Mouse (Mus musculus) embryonic facial prominence, embryonic 13.5 days (tissue): ENCODE measurements around the gene Tmem236. TPM values are rescaled to one million over a fixed set of nuclear protein-coding genes. Genes with fewer than 3 reads are reported as not detected.

Source experiments
- ATAC-seq: fragments of 200-750 bp; cut with Nextera tagmentation; 2 replicates; pipeline ENCODE4 v1.8.0; 2017; ENCODE audit warnings: low read depth; ENCODE audit not compliant: insufficient number of reproducible peaks, insufficient read depth, low FRiP score, low TSS enrichment
- H3K27ac ChIP-seq: fragments of 300-500 bp; sonication (generic); 2 replicates; pipeline ENCODE4 v1.5.1; 2015; ENCODE audit warnings: moderate library complexity, mild to moderate bottlenecking, inconsistent platforms
- H3K27me3 ChIP-seq: fragments of 300-500 bp; sonication (generic); 2 replicates; pipeline ENCODE4 v1.6.1; 2015; ENCODE audit warnings: mild to moderate bottlenecking, inconsistent platforms
- H3K36me3 ChIP-seq: fragments of 300-500 bp; sonication (generic); 2 replicates; pipeline ENCODE4 v1.6.1; 2015; ENCODE audit warnings: mild to moderate bottlenecking, inconsistent platforms
- H3K4me1 ChIP-seq: fragments of 300-500 bp; sonication (generic); 2 replicates; pipeline ENCODE4 v1.6.1; 2015; ENCODE audit warnings: inconsistent platforms
- H3K4me2 ChIP-seq: fragments of 300-500 bp; sonication (generic); 2 replicates; pipeline ENCODE4 v1.6.1; 2015; ENCODE audit warnings: moderate library complexity, mild to moderate bottlenecking, inconsistent platforms
- H3K4me3 ChIP-seq: fragments of 300-500 bp; sonication (generic); 2 replicates; pipeline ENCODE4 v1.5.1; 2015; ENCODE audit warnings: mild to moderate bottlenecking, inconsistent platforms
- H3K9ac ChIP-seq: fragments of 300-500 bp; sonication (generic); 2 replicates; pipeline ENCODE4 v1.6.1; 2015; ENCODE audit warnings: mild to moderate bottlenecking, inconsistent platforms
- H3K9me3 ChIP-seq: fragments of 300-500 bp; sonication (generic); 2 replicates; pipeline ENCODE4 v1.6.1; 2016; ENCODE audit warnings: inconsistent platforms
- WGBS: fragments of 180-500 bp; shearing (Covaris S2); methylation state at CpG from one replicate; pipeline ENCODE4 v1.1.7; 2015; ENCODE audit warnings: mixed read lengths; 5-methylcytosine and 5-hydroxymethylcytosine counted together
- polyA plus RNA-seq: library from polyadenylated mRNA; unstranded; fragments of >200 nt; fragmentation: Nextera tagmentation; extraction: Ambion mirVana; gene quantifications from 2 replicates; pipeline ENCODE4 v1.2.1, GENCODE M21; 2015

The Tmem236 gene
- polyA plus RNA-seq, 1 experiment from 2014 or later: 0.08 TPM

GRCm38 (mm10) chr2:14229979-14230378, 55.7 kb downstream of the Tmem236 start:
- Histone ChIP-seq H3K4me1 (no peaks in the 10 kb centered on the region), H3K27ac (no peak overlapping the region), H3K27me3 (no peaks in the 10 kb centered on the region), H3K4me2 (no peak overlapping the region), H3K9me3 (no peaks in the 10 kb centered on the region), H3K36me3 (no peaks in the 10 kb centered on the region), H3K4me3 (no peak overlapping the region), H3K9ac (no peak overlapping the region)
- no peak for ATAC-seq
- 91% methylated on average over 14 of the region's 14 CpGs for WGBS

- no peak for ATAC-seq
- H3K4me1 ChIP-seq: 0 out of 2 replicates have a peak, but pooled peaks cover 4% of the 10 kb centered on the region
- H3K27me3 ChIP-seq: no peaks in the 10 kb centered on the region
- no peak overlapping the region for H3K4me3 ChIP-seq
- no peak overlapping the region for H3K4me2 ChIP-seq
- 87% methylated on average over 1 of the region's 1 CpGs for WGBS
- H3K36me3 ChIP-seq: no peaks in the 10 kb centered on the region
- H3K9ac ChIP-seq: no peak overlapping the region
- no peaks in the 10 kb centered on the region for H3K9me3 ChIP-seq
- H3K27ac ChIP-seq: no peak overlapping the region
These were observed 58.6 kb downstream of the Tmem236 start for GRCm38 (mm10) chr2:14232897-14233296.

- 87% methylated on average over 2 of the region's 2 CpGs for WGBS
- no peak overlapping the region for H3K4me2 ChIP-seq
These were observed 59.7 kb downstream of the Tmem236 start for GRCm38 (mm10) chr2:14233983-14234382.

GRCm38 (mm10) chr2:14235319-14235718, 61.0 kb downstream of the Tmem236 start:
- ATAC-seq: no peak
- 86% methylated on average over 5 of the region's 5 CpGs for WGBS
- Histone ChIP-seq H3K4me3 (no peak overlapping the region), H3K9ac (no peak overlapping the region), H3K36me3 (no peaks in the 10 kb centered on the region), H3K4me2 (no peak overlapping the region), H3K27me3 (no peaks in the 10 kb centered on the region), H3K4me1 (0 out of 2 replicates have a peak, but pooled peaks cover 4% of the 10 kb centered on the region), H3K27ac (no peak overlapping the region), H3K9me3 (no peaks in the 10 kb centered on the region)

More at GRCm38 (mm10) chr2:14233983-14234382, 59.7 kb downstream of the Tmem236 start:
- no peak overlapping the region for H3K9ac ChIP-seq
- no peaks in the 10 kb centered on the region for H3K9me3 ChIP-seq
- no peaks in the 10 kb centered on the region for H3K27me3 ChIP-seq
- 0 out of 2 replicates have a peak, but pooled peaks cover 4% of the 10 kb centered on the region for H3K4me1 ChIP-seq
- ATAC-seq: no peak
- H3K36me3 ChIP-seq: no peaks in the 10 kb centered on the region
- H3K4me3 ChIP-seq: no peak overlapping the region
- H3K27ac ChIP-seq: no peak overlapping the region

GRCm38 (mm10) chr2:14236920-14237319, 62.6 kb downstream of the Tmem236 start:
- no peaks in the 10 kb centered on the region for H3K9me3 ChIP-seq
- H3K4me3 ChIP-seq: no peak overlapping the region
- H3K27me3 ChIP-seq: no peaks in the 10 kb centered on the region
- H3K9ac ChIP-seq: no peak overlapping the region
- H3K4me1 ChIP-seq: 0 out of 2 replicates have a peak, but pooled peaks cover 4% of the 10 kb centered on the region
- no peak overlapping the region for H3K27ac ChIP-seq
- H3K36me3 ChIP-seq: no peaks in the 10 kb centered on the region
- no peak for ATAC-seq
- no peak overlapping the region for H3K4me2 ChIP-seq
- WGBS: 87% methylated on average over 4 of the region's 4 CpGs

- Histone ChIP-seq H3K4me3 (no peak overlapping the region), H3K9ac (no peak overlapping the region), H3K27me3 (no peaks in the 10 kb centered on the region), H3K4me2 (no peak overlapping the region), H3K27ac (no peak overlapping the region), H3K4me1 (0 out of 2 replicates have a peak, but pooled peaks cover 4% of the 10 kb centered on the region), H3K9me3 (no peaks in the 10 kb centered on the region), H3K36me3 (no peaks in the 10 kb centered on the region)
- no peak for ATAC-seq
- WGBS: 32% methylated on average over 4 of the region's 4 CpGs
These were observed 63.4 kb downstream of the Tmem236 start for GRCm38 (mm10) chr2:14237723-14238122.

- Histone ChIP-seq H3K4me3 (no peak overlapping the region), H3K9me3 (no peaks in the 10 kb centered on the region), H3K4me1 (0 out of 2 replicates have a peak, but pooled peaks cover 4% of the 10 kb centered on the region), H3K27ac (no peak overlapping the region), H3K27me3 (no peaks in the 10 kb centered on the region), H3K4me2 (no peak overlapping the region), H3K36me3 (no peaks in the 10 kb centered on the region), H3K9ac (no peak overlapping the region)
- WGBS: 60% methylated on average over 5 of the region's 5 CpGs
- no peak for ATAC-seq
These were observed 64.8 kb downstream of the Tmem236 start for GRCm38 (mm10) chr2:14239151-14239550.

GRCm38 (mm10) chr2:14244157-14244556, 69.8 kb downstream of the Tmem236 start:
- H3K4me2 ChIP-seq: no peak overlapping the region
- H3K27ac ChIP-seq: no peak overlapping the region
- WGBS: 89% methylated on average over 5 of the region's 5 CpGs
- no peak overlapping the region for H3K4me3 ChIP-seq
- ATAC-seq: no peak
- no peaks in the 10 kb centered on the region for H3K9me3 ChIP-seq
- no peaks in the 10 kb centered on the region for H3K27me3 ChIP-seq
- H3K9ac ChIP-seq: no peak overlapping the region
- no peaks in the 10 kb centered on the region for H3K36me3 ChIP-seq
- no peaks in the 10 kb centered on the region for H3K4me1 ChIP-seq

GRCm38 (mm10) chr2:14244668-14245067, 70.3 kb downstream of the Tmem236 start:
- H3K4me1 ChIP-seq: no peaks in the 10 kb centered on the region
- no peak overlapping the region for H3K9ac ChIP-seq
- 56% methylated on average over 2 of the region's 2 CpGs for WGBS
- H3K27me3 ChIP-seq: no peaks in the 10 kb centered on the region
- H3K9me3 ChIP-seq: no peaks in the 10 kb centered on the region
- H3K4me2 ChIP-seq: no peak overlapping the region
- no peaks in the 10 kb centered on the region for H3K36me3 ChIP-seq
- H3K27ac ChIP-seq: no peak overlapping the region
- no peak for ATAC-seq
- no peak overlapping the region for H3K4me3 ChIP-seq

- H3K4me3 ChIP-seq: no peak overlapping the region
- no peak for ATAC-seq
- H3K36me3 ChIP-seq: no peaks in the 10 kb centered on the region
- H3K4me1 ChIP-seq: no peaks in the 10 kb centered on the region
- WGBS: 84% methylated on average over 3 of the region's 3 CpGs
- H3K9ac ChIP-seq: no peak overlapping the region
- H3K4me2 ChIP-seq: no peak overlapping the region
- no peaks in the 10 kb centered on the region for H3K9me3 ChIP-seq
- H3K27me3 ChIP-seq: no peaks in the 10 kb centered on the region
- no peak overlapping the region for H3K27ac ChIP-seq
These were observed 75.7 kb downstream of the Tmem236 start for GRCm38 (mm10) chr2:14249839-14250564.

- Histone ChIP-seq H3K4me1 (no peaks in the 10 kb centered on the region), H3K4me3 (no peak overlapping the region), H3K9me3 (no peaks in the 10 kb centered on the region), H3K36me3 (no peaks in the 10 kb centered on the region), H3K4me2 (no peak overlapping the region), H3K9ac (no peak overlapping the region), H3K27me3 (no peaks in the 10 kb centered on the region), H3K27ac (no peak overlapping the region)
- 74% methylated on average over 3 of the region's 3 CpGs for WGBS
- no peak for ATAC-seq
These were observed 77.6 kb downstream of the Tmem236 start for GRCm38 (mm10) chr2:14251938-14252337.

- Histone ChIP-seq H3K4me2 (no peak overlapping the region), H3K4me3 (no peak overlapping the region), H3K4me1 (no peaks in the 10 kb centered on the region), H3K9ac (no peak overlapping the region), H3K36me3 (no peaks in the 10 kb centered on the region), H3K9me3 (no peaks in the 10 kb centered on the region), H3K27ac (no peak overlapping the region), H3K27me3 (no peaks in the 10 kb centered on the region)
- ATAC-seq: no peak
These were observed 84.1 kb downstream of the Tmem236 start for GRCm38 (mm10) chr2:14258345-14258850.
